Mouse (Mus musculus): ENCODE results near the gene Traf7.

Traf7 gene

GRCm38 (mm10) chr17:24505286-24505955 is 22.3 kb downstream of the Traf7 start:
- no peak for DNase-seq

DNA sequence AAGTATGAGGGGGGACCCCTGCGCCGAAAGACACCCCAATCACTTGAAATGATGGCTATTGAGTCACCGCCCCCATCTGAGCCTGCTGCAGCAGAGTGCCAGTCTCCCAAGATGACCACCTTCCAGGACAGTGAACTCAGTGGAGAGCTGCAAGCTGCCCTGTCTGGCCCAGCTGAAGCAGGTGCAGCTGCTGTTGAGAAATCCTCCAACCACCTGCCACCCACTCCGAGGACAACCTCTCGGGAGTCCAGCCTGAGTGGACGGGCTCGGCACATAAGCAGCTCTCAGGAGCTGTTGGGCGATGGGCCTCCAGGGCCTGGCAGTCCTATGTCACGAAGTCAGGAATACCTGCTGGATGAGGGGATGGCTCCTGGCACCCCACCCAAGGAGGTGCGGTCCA is 23.7 kb downstream of the Traf7 start:
- no peak for DNase-seq

- no peak for DNase-seq
These were observed 25.5 kb downstream of the Traf7 start for GRCm38 (mm10) chr17:24502208-24502607.

- no peak for DNase-seq
These were observed 31.7 kb downstream of the Traf7 start for GRCm38 (mm10) chr17:24496026-24496425.

- no peak for DNase-seq
These were observed 32.3 kb downstream of the Traf7 start for GRCm38 (mm10) chr17:24495443-24495842.

- peak; percentile 66 to 69 for DNase-seq
These were observed 33.0 kb downstream of the Traf7 start for GRCm38 (mm10) chr17:24494627-24495335.

- no peak for DNase-seq
These were observed 37.3 kb downstream of the Traf7 start for GRCm38 (mm10) chr17:24490399-24490798.

- no peak for DNase-seq
These were observed 38.3 kb downstream of the Traf7 start for GRCm38 (mm10) chr17:24489265-24490030.

DNA sequence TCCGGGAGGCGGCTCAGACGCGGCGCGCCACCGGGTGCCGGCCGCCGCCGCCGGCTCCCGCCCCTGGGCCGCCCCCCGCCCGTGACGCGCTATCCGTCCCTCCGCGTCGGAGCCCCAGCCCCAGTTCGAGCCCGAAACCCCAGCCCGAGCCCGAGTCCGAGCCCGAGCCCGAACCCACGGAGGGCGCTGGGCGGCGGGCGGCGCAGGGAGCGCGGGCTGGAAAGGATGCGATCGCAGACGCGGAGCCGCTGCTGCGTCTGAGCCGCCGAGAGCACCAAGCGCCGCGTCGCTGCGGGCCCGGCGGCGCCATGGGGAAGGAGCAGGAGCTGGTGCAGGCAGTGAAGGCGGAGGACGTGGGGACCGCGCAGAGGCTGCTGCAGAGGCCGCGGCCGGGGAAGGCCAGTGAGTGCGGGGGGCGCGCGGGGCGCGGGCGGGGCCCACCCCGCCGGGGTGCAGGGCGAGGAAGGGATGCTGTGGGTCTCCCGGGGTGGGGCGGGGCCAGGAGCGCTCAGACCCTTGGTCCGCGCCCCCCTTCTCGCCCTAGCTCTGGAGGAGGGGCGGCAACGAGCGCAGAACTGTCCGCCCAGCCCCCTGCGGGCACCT is 39.0 kb downstream of the Traf7 start:
- peak; percentile 50 to 71 for DNase-seq

- DNase-seq = peak; percentile 77 to 79
These were observed 39.5 kb downstream of the Traf7 start, which contains the start of gene Caskin1 for GRCm38 (mm10) chr17:24488186-24488661. TSS of gene Caskin1 (plus strand) at chr17:24488601.

- no peak for DNase-seq
These were observed 42.5 kb downstream of the Traf7 start for GRCm38 (mm10) chr17:24485090-24485860.

DNA sequence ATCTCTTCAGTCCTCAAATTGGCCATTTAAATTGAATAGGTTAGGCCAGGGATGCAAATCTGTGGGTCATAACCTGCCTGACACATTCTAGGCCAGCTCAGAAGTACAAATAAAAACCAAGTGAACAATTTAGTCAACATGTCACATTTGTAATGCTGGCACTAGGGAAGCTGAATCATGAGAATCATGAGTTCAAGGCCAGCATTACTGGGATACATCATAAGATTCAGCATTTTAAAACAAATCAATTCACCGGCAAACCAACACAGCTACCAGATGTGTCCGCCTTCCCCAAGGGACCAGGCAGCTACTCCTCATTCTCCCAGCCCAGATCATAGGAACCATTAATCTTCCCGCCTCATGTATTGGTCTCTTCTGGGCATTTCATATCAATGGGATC is 44.2 kb downstream of the Traf7 start:
- no peak for DNase-seq

DNA sequence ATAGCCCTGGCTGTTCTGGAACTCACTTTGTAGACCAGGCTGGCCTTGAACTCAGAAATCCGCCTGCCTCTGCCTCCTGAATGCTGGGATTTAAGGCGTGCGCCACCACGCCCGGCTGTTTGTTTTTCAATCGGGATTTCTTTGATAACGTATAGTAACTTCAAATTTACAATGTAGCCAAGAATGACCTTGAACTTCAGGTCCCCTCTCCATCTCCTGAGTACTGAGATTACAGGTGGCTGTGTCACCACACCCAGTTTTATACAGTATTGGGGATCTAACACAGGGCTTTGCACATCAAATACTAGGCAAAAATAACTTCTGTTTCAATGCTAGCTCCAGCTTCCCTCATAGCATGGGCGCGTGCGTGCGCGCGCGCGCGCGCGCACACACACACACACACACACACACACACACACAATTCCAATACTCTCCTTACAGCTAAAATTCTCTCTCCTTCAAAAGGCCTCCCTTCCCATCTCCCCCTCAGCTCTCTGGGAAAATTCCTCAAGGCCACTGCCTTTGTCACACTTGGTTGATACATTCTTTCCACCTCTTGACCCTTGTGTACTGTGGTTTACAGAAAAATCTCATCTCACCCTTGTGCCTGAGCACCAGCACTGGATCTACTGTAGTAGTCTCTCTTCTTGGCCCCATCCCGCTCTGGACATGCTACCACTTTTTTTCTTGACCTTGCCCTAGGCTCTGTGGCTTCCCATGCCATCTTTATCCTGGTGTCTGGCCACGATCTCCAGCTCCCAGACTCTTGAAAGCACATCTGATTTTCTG is 46.5 kb downstream of the Traf7 start:
- no peak for DNase-seq

GRCm38 (mm10) chr17:24480201-24480826 is 47.4 kb downstream of the Traf7 start:
- no peak for DNase-seq

- no peak for DNase-seq
These were observed 48.3 kb downstream of the Traf7 start for GRCm38 (mm10) chr17:24479431-24479830.

DNA sequence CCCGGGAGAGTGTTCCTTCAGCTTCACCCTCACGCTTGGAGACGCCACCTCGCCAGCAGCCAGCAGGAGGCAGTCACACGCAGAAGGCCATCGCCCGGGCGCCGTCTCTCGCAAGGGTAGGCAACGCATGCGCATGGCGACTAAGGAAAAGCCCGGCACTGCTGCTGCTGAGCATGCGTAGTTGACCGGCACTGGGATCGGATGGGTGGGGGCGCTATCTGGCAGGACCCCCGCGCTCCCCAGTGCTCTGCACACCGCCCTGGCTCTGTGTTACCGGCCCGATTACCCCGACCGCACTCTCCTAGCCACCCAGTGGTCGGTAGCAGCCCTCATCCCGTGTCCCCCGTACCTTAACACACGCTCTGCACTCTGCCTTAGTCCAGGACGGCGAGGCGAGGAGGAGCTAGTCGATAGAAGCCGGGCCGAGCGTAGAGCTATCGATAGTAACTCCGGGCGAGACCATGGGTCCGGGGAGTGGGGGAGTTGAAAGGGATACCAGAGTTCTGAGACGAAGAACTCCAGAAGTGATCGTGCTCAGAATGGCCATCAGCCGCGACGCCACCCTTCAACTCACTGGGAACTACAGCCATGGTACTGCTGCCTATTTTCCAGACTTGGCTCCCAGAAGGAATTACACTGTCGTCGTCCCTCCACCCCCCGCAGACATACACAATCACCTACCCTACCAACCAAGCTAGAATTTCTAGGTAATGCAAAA is 48.9 kb downstream of the Traf7 start, which contains the start of gene Mlst8:
Mlst8 (minus strand) TSS at position 416 of the 718 bp plus-strand sequence.
- DNase-seq = peak; percentile 97 to 99

- peak in 1 of 2 experiments; percentile 52 for DNase-seq
These were observed 49.6 kb downstream of the Traf7 start for GRCm38 (mm10) chr17:24477985-24478600.

DNA sequence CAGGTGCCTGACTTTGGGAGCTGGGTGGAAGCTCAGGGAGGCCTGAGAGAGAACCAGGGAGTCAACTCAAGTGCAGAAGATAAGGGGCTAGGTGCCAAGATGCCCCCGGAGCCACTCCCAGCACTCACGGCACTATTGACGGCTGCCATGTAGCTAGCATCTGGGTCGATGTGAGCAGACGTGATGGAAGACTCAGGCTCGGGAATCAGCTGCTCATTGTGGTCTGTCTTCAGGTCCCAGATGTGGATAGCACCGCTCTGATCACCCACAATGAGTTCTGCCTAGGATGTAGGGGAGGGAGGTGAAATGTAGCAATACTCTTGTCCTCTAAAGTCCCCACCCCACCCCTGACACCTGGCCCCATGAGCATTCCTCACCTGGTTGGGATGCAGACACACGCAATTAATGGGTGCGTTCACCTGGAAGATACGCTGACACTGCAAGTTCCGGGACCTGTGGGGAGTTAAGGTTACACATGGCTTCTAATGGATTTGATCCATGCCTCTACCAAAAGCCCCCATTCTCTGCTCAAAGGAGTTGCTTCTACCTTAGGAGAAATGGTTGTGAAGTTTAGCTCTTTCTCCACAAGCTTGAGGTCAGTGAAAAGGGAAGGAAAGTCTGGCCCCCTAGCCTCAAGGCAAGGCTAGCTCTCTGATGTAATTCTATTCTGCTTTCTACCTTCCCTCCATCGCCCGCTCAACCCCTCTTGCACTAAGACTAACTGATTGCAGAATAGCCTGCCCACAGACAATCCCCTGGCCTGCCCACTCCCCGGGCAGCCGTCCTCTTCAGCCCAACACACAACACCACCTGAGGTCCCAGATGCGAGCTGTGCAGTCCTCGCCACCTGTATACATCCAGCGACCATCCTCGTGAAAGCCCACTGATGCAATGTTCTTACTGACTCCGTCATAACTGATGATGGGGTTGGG is 50.4 kb downstream of the Traf7 start:
- DNase-seq = no peak

Measured in cerebellum, adult 18-20 months (tissue).